Mouse (Mus musculus): ENCODE measurements around the gene Syt14.

Gene Syt14

GRCm38 (mm10) chr1:192987203-192987602 lies 48.4 kb downstream of the Syt14 start:
- no peak for DNase-seq (ENCODE audit: low spot score in 2 of 2)

- no peak for DNase-seq (ENCODE audit: low spot score in 2 of 2)
Measured at GRCm38 (mm10) chr1:192986481-192986880, 49.1 kb downstream of the Syt14 start.

GRCm38 (mm10) chr1:192984333-192984732 lies 51.2 kb downstream of the Syt14 start:
- DNase-seq (ENCODE audit: low spot score in 2 of 2): no peak

GRCm38 (mm10) chr1:192981658-192982057 lies 53.9 kb downstream of the Syt14 start:
- DNase-seq (ENCODE audit: low spot score in 2 of 2): no peak

- no peak for DNase-seq (ENCODE audit: low spot score in 2 of 2)
Measured at GRCm38 (mm10) chr1:192981120-192981519, 54.5 kb downstream of the Syt14 start.

- DNase-seq (ENCODE audit: low spot score in 2 of 2): no peak
Measured at GRCm38 (mm10) chr1:192962323-192962722, 73.3 kb downstream of the Syt14 start.

- DNase-seq (ENCODE audit: low spot score in 2 of 2): no peak
Measured at GRCm38 (mm10) chr1:192947839-192948173, 87.8 kb downstream of the Syt14 start.

- DNase-seq (ENCODE audit: low spot score in 2 of 2): no peak
Measured at GRCm38 (mm10) chr1:192947170-192947838, 88.3 kb downstream of the Syt14 start.

GRCm38 (mm10) chr1:192939033-192939432 lies 96.5 kb downstream of the Syt14 start:
- DNase-seq (ENCODE audit: low spot score in 2 of 2): no peak

GRCm38 (mm10) chr1:192937956-192938355 lies 97.6 kb downstream of the Syt14 start:
- DNase-seq (ENCODE audit: low spot score in 2 of 2): no peak

GRCm38 (mm10) chr1:192931797-192932196 lies 103.8 kb downstream of the Syt14 start:
- DNase-seq (ENCODE audit: low spot score in 2 of 2): no peak

GRCm38 (mm10) chr1:192912101-192912728 lies 123.4 kb downstream of the Syt14 start:
- DNase-seq (ENCODE audit: low spot score in 2 of 2): no peak

GRCm38 (mm10) chr1:192901516-192901915 lies 134.1 kb downstream of the Syt14 start:
- no peak for DNase-seq (ENCODE audit: low spot score in 2 of 2)

- no peak for DNase-seq (ENCODE audit: low spot score in 2 of 2)
Measured at GRCm38 (mm10) chr1:192900913-192901312, 134.7 kb downstream of the Syt14 start.

- no peak for DNase-seq (ENCODE audit: low spot score in 2 of 2)
Measured at GRCm38 (mm10) chr1:192898742-192899141, 136.8 kb downstream of the Syt14 start.

GRCm38 (mm10) chr1:192897218-192897617 lies 138.4 kb downstream of the Syt14 start:
- no peak for DNase-seq (ENCODE audit: low spot score in 2 of 2)

- no peak for DNase-seq (ENCODE audit: low spot score in 2 of 2)
Measured at GRCm38 (mm10) chr1:192896076-192896475, 139.5 kb downstream of the Syt14 start.

- DNase-seq (ENCODE audit: low spot score in 2 of 2): no peak
Measured at GRCm38 (mm10) chr1:192890716-192891115, 144.9 kb downstream of the Syt14 start.

GRCm38 (mm10) chr1:192882617-192883295 lies 152.8 kb downstream of the Syt14 start:
- DNase-seq (ENCODE audit: low spot score in 2 of 2): no peak

- no peak for DNase-seq (ENCODE audit: low spot score in 2 of 2)
Measured at GRCm38 (mm10) chr1:192880130-192880529, 155.4 kb downstream of the Syt14 start.

- no peak for DNase-seq (ENCODE audit: low spot score in 2 of 2)
Measured at GRCm38 (mm10) chr1:192879086-192879580, 156.4 kb downstream of the Syt14 start.

- DNase-seq (ENCODE audit: low spot score in 2 of 2): no peak
Measured at GRCm38 (mm10) chr1:192872841-192873240, 162.7 kb downstream of the Syt14 start.

- no peak for DNase-seq (ENCODE audit: low spot score in 2 of 2)
Measured at GRCm38 (mm10) chr1:192869761-192870160, 165.8 kb downstream of the Syt14 start.

Measured in urinary bladder, postnatal 4 days (tissue).